Mouse (Mus musculus) heart, embryonic 13.5 days (tissue): ENCODE measurements around the gene Hic2. TPM values are rescaled to one million over a fixed set of nuclear protein-coding genes. Genes with fewer than 3 reads are reported as not detected.

Source experiments
- ATAC-seq: fragments of 200-750 bp; cut with Nextera tagmentation; 2 replicates; pipeline ENCODE4 v1.8.0; 2017; ENCODE audit warnings: moderate TSS enrichment; ENCODE audit not compliant: insufficient number of reproducible peaks, low FRiP score, low TSS enrichment; ENCODE audit errors: extremely low read depth
- H3K27ac ChIP-seq: fragments of 300-500 bp; sonication (generic); replicated peaks from 2 replicates; pipeline ENCODE4 v1.5.1; 2015; ENCODE audit warnings: moderate library complexity, mild to moderate bottlenecking, inconsistent platforms
- H3K27me3 ChIP-seq: fragments of 300-500 bp; sonication (generic); replicated peaks from 2 replicates; pipeline ENCODE4 v1.6.1; 2015; ENCODE audit warnings: mild to moderate bottlenecking, inconsistent platforms
- H3K36me3 ChIP-seq: fragments of 300-500 bp; sonication (generic); 2 replicates; pipeline ENCODE4 v1.6.1; 2015; ENCODE audit warnings: mild to moderate bottlenecking, inconsistent platforms
- H3K4me1 ChIP-seq: fragments of 300-500 bp; sonication (generic); 2 replicates; pipeline ENCODE4 v1.6.1; 2015; ENCODE audit warnings: inconsistent platforms
- H3K4me2 ChIP-seq: fragments of 300-500 bp; sonication (generic); 2 replicates; pipeline ENCODE4 v1.6.1; 2015; ENCODE audit warnings: inconsistent platforms, mild to moderate bottlenecking, moderate library complexity
- H3K4me3 ChIP-seq: fragments of 300-500 bp; sonication (generic); 2 replicates; pipeline ENCODE4 v1.5.1; 2015; ENCODE audit warnings: moderate library complexity, mild to moderate bottlenecking, inconsistent platforms
- H3K9ac ChIP-seq: fragments of 300-500 bp; sonication (generic); 2 replicates; pipeline ENCODE4 v1.6.1; 2015; ENCODE audit warnings: inconsistent platforms, mild to moderate bottlenecking, moderate library complexity
- H3K9me3 ChIP-seq: fragments of 300-500 bp; sonication (generic); 2 replicates; pipeline ENCODE4 v1.6.1; 2016; ENCODE audit warnings: inconsistent platforms
- WGBS: fragments of 180-500 bp; shearing (Covaris S2); methylation state at CpG from one replicate; pipeline ENCODE4 v1.1.7; 2015; ENCODE audit warnings: mixed read lengths; 5-methylcytosine and 5-hydroxymethylcytosine counted together
- polyA plus RNA-seq: library from polyadenylated mRNA; unstranded; fragments of >200 nt; fragmentation: Nextera tagmentation; extraction: Ambion mirVana; gene quantifications from 2 replicates; pipeline ENCODE4 v1.2.1, GENCODE M21; 2015

Hic2 gene
- polyA plus RNA-seq, 1 experiment from 2014 or later = 4.6 TPM

- no peak overlapping the region for H3K9ac ChIP-seq
- H3K27ac ChIP-seq = no peak overlapping the region
Measured at GRCm38 (mm10) chr16:17255270-17255669, 21.9 kb downstream of the Hic2 start.

GRCm38 (mm10) chr16:17257359-17257821 lies 24.0 kb downstream of the Hic2 start:
- ATAC-seq = no peak
- H3K4me2 ChIP-seq = no peak overlapping the region
- WGBS = 77% methylated on average over 9 of the region's 9 CpGs
- H3K4me1 ChIP-seq = peaks cover 53% of the 10 kb centered on the region
- no peak overlapping the region for H3K27ac ChIP-seq
- H3K9me3 ChIP-seq = no peaks in the 10 kb centered on the region
- no peak overlapping the region for H3K4me3 ChIP-seq
- H3K36me3 ChIP-seq = peaks cover 58% of the 10 kb centered on the region
- H3K9ac ChIP-seq = no peak overlapping the region
- no peaks in the 10 kb centered on the region for H3K27me3 ChIP-seq

More at GRCm38 (mm10) chr16:17255270-17255669, 21.9 kb downstream of the Hic2 start:
- H3K4me3 ChIP-seq = no peak overlapping the region
- no peak overlapping the region for H3K4me2 ChIP-seq
- no peaks in the 10 kb centered on the region for H3K9me3 ChIP-seq
- no peak for ATAC-seq
- peaks cover 66% of the 10 kb centered on the region for H3K4me1 ChIP-seq
- no peaks in the 10 kb centered on the region for H3K27me3 ChIP-seq
- peaks cover 45% of the 10 kb centered on the region for H3K36me3 ChIP-seq
- WGBS = 61% methylated on average over 2 of the region's 2 CpGs

GRCm38 (mm10) chr16:17258917-17259316 lies 25.5 kb downstream of the Hic2 start:
- Histone ChIP-seq H3K9me3 (no peaks in the 10 kb centered on the region), H3K4me1 (peaks cover 43% of the 10 kb centered on the region), H3K4me2 (no peak overlapping the region), H3K9ac (no peak overlapping the region), H3K4me3 (no peak overlapping the region), H3K27ac (no peak overlapping the region), H3K27me3 (no peaks in the 10 kb centered on the region), H3K36me3 (peaks cover 58% of the 10 kb centered on the region)
- 83% methylated on average over 12 of the region's 12 CpGs for WGBS
- no peak for ATAC-seq

- no peak overlapping the region for H3K4me3 ChIP-seq
- 83% methylated on average over 1 of the region's 1 CpGs for whole genome bisulfite sequencing
- peaks cover 30% of the 10 kb centered on the region for H3K4me1 ChIP-seq
- ATAC-seq = no peak
- peaks cover 50% of the 10 kb centered on the region for H3K36me3 ChIP-seq
- no peaks in the 10 kb centered on the region for H3K27me3 ChIP-seq
- no peaks in the 10 kb centered on the region for H3K9me3 ChIP-seq
- H3K9ac ChIP-seq = no peak overlapping the region
- no peak overlapping the region for H3K27ac ChIP-seq
- H3K4me2 ChIP-seq = no peak overlapping the region
Measured at GRCm38 (mm10) chr16:17261341-17261740, 28.0 kb downstream of the Hic2 start.

- no peak for ATAC-seq
- Histone ChIP-seq H3K27ac (no peak overlapping the region), H3K4me1 (peaks cover 18% of the 10 kb centered on the region), H3K4me2 (no peak overlapping the region), H3K4me3 (no peak overlapping the region), H3K9ac (no peak overlapping the region), H3K27me3 (no peaks in the 10 kb centered on the region), H3K36me3 (peaks cover 9% of the 10 kb centered on the region), H3K9me3 (peaks cover 6% of the 10 kb centered on the region)
- WGBS = 86% methylated on average over 3 of the region's 3 CpGs
Measured at GRCm38 (mm10) chr16:17266113-17266512, 32.7 kb downstream of the Hic2 start.

- no peak overlapping the region for H3K4me2 ChIP-seq
- H3K27me3 ChIP-seq = no peaks in the 10 kb centered on the region
- H3K4me3 ChIP-seq = no peak overlapping the region
- H3K36me3 ChIP-seq = no peaks in the 10 kb centered on the region
- no peak for ATAC-seq
- H3K4me1 ChIP-seq = peaks cover 5% of the 10 kb centered on the region; the same call in 1 of the 2 replicates
- peaks cover 6% of the 10 kb centered on the region for H3K9me3 ChIP-seq
- H3K27ac ChIP-seq = no peak overlapping the region
- no peak overlapping the region for H3K9ac ChIP-seq
- 24% methylated on average over 5 of the region's 5 CpGs for WGBS
Measured at GRCm38 (mm10) chr16:17267937-17268336, 34.6 kb downstream of the Hic2 start.

GRCm38 (mm10) chr16:17269872-17270271 lies 36.5 kb downstream of the Hic2 start:
- H3K27me3 ChIP-seq = no peaks in the 10 kb centered on the region
- H3K9me3 ChIP-seq = peaks cover 6% of the 10 kb centered on the region
- 84% methylated on average over 5 of the region's 5 CpGs for WGBS
- no peak overlapping the region for H3K27ac ChIP-seq
- peaks cover 5% of the 10 kb centered on the region; the same call in 1 of the 2 replicates for H3K4me1 ChIP-seq
- ATAC-seq = no peak
- H3K36me3 ChIP-seq = no peaks in the 10 kb centered on the region
- H3K9ac ChIP-seq = no peak overlapping the region
- H3K4me2 ChIP-seq = no peak overlapping the region
- no peak overlapping the region for H3K4me3 ChIP-seq

GRCm38 (mm10) chr16:17271124-17271523 lies 37.8 kb downstream of the Hic2 start:
- Histone ChIP-seq H3K9ac (no peak overlapping the region), H3K36me3 (no peaks in the 10 kb centered on the region), H3K4me2 (no peak overlapping the region), H3K4me3 (no peak overlapping the region), H3K27me3 (no peaks in the 10 kb centered on the region), H3K9me3 (peaks cover 6% of the 10 kb centered on the region), H3K27ac (no peak overlapping the region), H3K4me1 (peaks cover 5% of the 10 kb centered on the region; the same call in 1 of the 2 replicates)
- WGBS = 70% methylated on average over 4 of the region's 4 CpGs
- no peak for ATAC-seq

- Histone ChIP-seq H3K4me1 (peaks cover 11% of the 10 kb centered on the region), H3K9ac (no peak overlapping the region), H3K4me2 (no peak overlapping the region), H3K27ac (no peak overlapping the region), H3K4me3 (no peak overlapping the region), H3K9me3 (peaks cover 6% of the 10 kb centered on the region), H3K27me3 (peaks cover 3% of the 10 kb centered on the region), H3K36me3 (no peaks in the 10 kb centered on the region)
- ATAC-seq = no peak
- WGBS = 72% methylated on average over 6 of the region's 6 CpGs
Measured at GRCm38 (mm10) chr16:17271856-17272255, 38.5 kb downstream of the Hic2 start.

GRCm38 (mm10) chr16:17275721-17276120 lies 42.3 kb downstream of the Hic2 start, which contains the start of gene Tmem191c:
TSS of gene Tmem191c (plus strand) at chr16:17276077.
- H3K4me2 ChIP-seq = peak within 1 kb of the TSS; percentile 98
- H3K27me3 ChIP-seq = peaks cover 29% of the 10 kb centered on the region

GRCm38 (mm10) chr16:17276164-17277151 lies 43.1 kb downstream of the Hic2 start:
- H3K4me1 ChIP-seq = peaks cover 21% of the 10 kb centered on the region
- peak; percentile 62 for ATAC-seq
- H3K36me3 ChIP-seq = peaks cover 28% of the 10 kb centered on the region
- peak overlapping the region; percentile 72 for H3K4me3 ChIP-seq
- H3K4me2 ChIP-seq = peak overlapping the region; percentile 98
- H3K9ac ChIP-seq = peak overlapping the region; percentile 80
- H3K27me3 ChIP-seq = peaks cover 29% of the 10 kb centered on the region
- no peaks in the 10 kb centered on the region for H3K9me3 ChIP-seq
- WGBS = under 1% methylated on average over 62 of the region's 62 CpGs
- H3K27ac ChIP-seq = 0 out of 2 replicates have a peak overlapping the region, but pooled peaks have one; percentile 42

More at GRCm38 (mm10) chr16:17275721-17276120, 42.3 kb downstream of the Hic2 start, which contains the start of gene Tmem191c:
- Histone ChIP-seq H3K9ac (peak within 1 kb of the TSS; percentile 80), H3K9me3 (peaks cover 4% of the 10 kb centered on the region), H3K4me1 (peaks cover 21% of the 10 kb centered on the region), H3K36me3 (peaks cover 21% of the 10 kb centered on the region), H3K4me3 (peak within 1 kb of the TSS; percentile 72), H3K27ac (0 out of 2 replicates have a peak within 1 kb of the TSS, but pooled peaks have one; percentile 42)
- WGBS = 58% methylated on average over 7 of the region's 7 CpGs
- no peak for ATAC-seq
